Mouse (Mus musculus) heart, embryonic 16.5 days (tissue): ENCODE data around the gene Cln3. TPM values are rescaled to one million over a fixed set of nuclear protein-coding genes. Genes with fewer than 3 reads are reported as not detected.

Source experiments
- microRNA-seq: library from miRNA; unstranded; fragments of <30 nt; microRNA quantifications from one replicate; pipeline ENCODE4, GENCODE M21; 2017
- polyA plus RNA-seq: library from polyadenylated mRNA; unstranded; fragments of >200 nt; fragmentation: Nextera tagmentation; extraction: Ambion mirVana; gene quantifications from 2 replicates; pipeline ENCODE4 v1.2.1, GENCODE M21; 2015

Cln3 gene
- polyA plus RNA-seq, 1 experiment from 2014 or later = 20.2 TPM

Small RNA genes within 50 kb of the gene (microRNA-seq; reads per million reads assigned to microRNA genes)
- 1.2 reads per million for gene Mir7059

Other genes starting within 250 kb of the Cln3 start
- 17.4 and 51.1 TPM in 2 replicates for gene Lat, start 216.2 kb downstream of the Cln3 start, polyA plus RNA-seq
- gene Spns1, start 208.4 kb downstream of the Cln3 start, polyA plus RNA-seq = 41.1 and 45.9 TPM in 2 replicates
- gene Nfatc2ip, start 189.1 kb downstream of the Cln3 start, polyA plus RNA-seq = 1.4 TPM in 2 replicates
- gene Cd19, start 170.9 kb downstream of the Cln3 start, polyA plus RNA-seq = 0.05 and 0.09 TPM in 2 replicates
- 22.1 and 22.2 TPM in 2 replicates for gene Rabep2, start 157.1 kb downstream of the Cln3 start, polyA plus RNA-seq
- 1.4 and 6.4 TPM in 2 replicates for gene Atp2a1, start 122.7 kb downstream of the Cln3 start, polyA plus RNA-seq
- 44.3 and 46.0 TPM in 2 replicates for gene Sh2b1, start 110.4 kb downstream of the Cln3 start, polyA plus RNA-seq
- 224 and 229 TPM in 2 replicates for gene Tufm, start 98.5 kb downstream of the Cln3 start, polyA plus RNA-seq
- gene Atxn2l, start 82.4 kb downstream of the Cln3 start, polyA plus RNA-seq = 29.7 and 30.6 TPM in 2 replicates
- 115 and 120 TPM in 2 replicates for gene Eif3c, start 19.4 kb downstream of the Cln3 start, polyA plus RNA-seq
- 0.71 and 0.75 TPM in 2 replicates for gene Apobr, start 875 bp downstream of the Cln3 start, polyA plus RNA-seq
- gene Il27, start 9.1 kb upstream of the Cln3 start, polyA plus RNA-seq = not detected in 2 replicates
- 12.8 and 12.9 TPM in 2 replicates for gene Nupr1, start 45.0 kb upstream of the Cln3 start, polyA plus RNA-seq
- gene Sgf29, start 63.5 kb upstream of the Cln3 start, polyA plus RNA-seq = 36.1 and 39.1 TPM in 2 replicates
- 17.4 and 18.5 TPM in 2 replicates for gene Sult1a1, start 90.6 kb upstream of the Cln3 start, polyA plus RNA-seq
- gene Bola2, start 109.6 kb upstream of the Cln3 start, polyA plus RNA-seq = 75.4 and 85.6 TPM in 2 replicates
- gene Slx1b, start 110.0 kb upstream of the Cln3 start, polyA plus RNA-seq = 6.6 and 6.7 TPM in 2 replicates
- gene Coro1a, start 122.0 kb upstream of the Cln3 start, polyA plus RNA-seq = 57.7 and 131 TPM in 2 replicates
- gene Mapk3, start 173.8 kb upstream of the Cln3 start, polyA plus RNA-seq = 58.6 and 62.5 TPM in 2 replicates
- gene Gdpd3, start 180.5 kb upstream of the Cln3 start, polyA plus RNA-seq = 0.75 and 1.00 TPM in 2 replicates
- gene Ypel3, start 191.1 kb upstream of the Cln3 start, polyA plus RNA-seq = 80.8 and 84.6 TPM in 2 replicates
- gene Tbx6, start 195.7 kb upstream of the Cln3 start, polyA plus RNA-seq = 0.09 and 0.58 TPM in 2 replicates
- gene Ppp4c, start 206.7 kb upstream of the Cln3 start, polyA plus RNA-seq = 133 and 159 TPM in 2 replicates
- gene Fam57b, start 211.9 kb upstream of the Cln3 start, polyA plus RNA-seq = 0.86 and 1.4 TPM in 2 replicates
- gene 4930451I11Rik, start 245.8 kb upstream of the Cln3 start, polyA plus RNA-seq = not detected in 2 replicates